Mouse (Mus musculus): ENCODE results near the gene Hspb7. TPM values are rescaled to one million over a fixed set of nuclear protein-coding genes. Genes with fewer than 3 reads are reported as not detected.

Gene Hspb7
- polyA plus RNA-seq, 1 experiment from 2014 or later = not detected

- Histone ChIP-seq H3K36me3 (no peaks in the 10 kb centered on the region), H3K9me3 (no peaks in the 10 kb centered on the region), H3K4me3 (replicated peaks) (no peak overlapping the region), H3K4me1 (replicated peaks) (peaks cover 18% of the 10 kb centered on the region), H3K9ac (replicated peaks) (no peak overlapping the region), H3K27ac (no peak overlapping the region), H3K4me2 (no peak overlapping the region), H3K27me3 (peaks cover 18% of the 10 kb centered on the region)
- 75% methylated on average over 12 of the region's 12 CpGs for WGBS
- ATAC-seq (ENCODE audit: insufficient number of reproducible peaks, insufficient read depth, low FRiP score, low TSS enrichment, low read depth) = no peak
Observed at GRCm38 (mm10) chr4:141397861-141398260, 22.7 kb upstream of the Hspb7 start.

GRCm38 (mm10) chr4:141398545-141398944 is 22.0 kb upstream of the Hspb7 start, which contains the start of gene Clcnka:
Gene Clcnka, minus strand, starts transcription at chr4:141398724.
- Histone ChIP-seq H3K27me3 (peaks cover 20% of the 10 kb centered on the region), H3K9me3 (no peaks in the 10 kb centered on the region), H3K4me2 (0 out of 2 replicates have a peak within 1 kb of the TSS, but pooled peaks have one; percentile 1), H3K4me1 (replicated peaks) (peaks cover 18% of the 10 kb centered on the region), H3K27ac (no peak within 1 kb of the TSS), H3K36me3 (no peaks in the 10 kb centered on the region), H3K9ac (replicated peaks) (no peak within 1 kb of the TSS), H3K4me3 (replicated peaks) (no peak within 1 kb of the TSS)
- no peak for ATAC-seq (ENCODE audit: insufficient number of reproducible peaks, insufficient read depth, low FRiP score, low TSS enrichment, low read depth)
- WGBS = 53% methylated on average over 12 of the region's 12 CpGs

GRCm38 (mm10) chr4:141400171-141400570 is 20.4 kb upstream of the Hspb7 start:
- H3K27me3 ChIP-seq = peaks cover 19% of the 10 kb centered on the region; the same call in 1 of the 2 replicates
- H3K36me3 ChIP-seq = no peaks in the 10 kb centered on the region
- no peak overlapping the region for H3K27ac ChIP-seq
- H3K4me2 ChIP-seq = no peak overlapping the region
- H3K4me3 ChIP-seq (replicated peaks) = no peak overlapping the region
- peaks cover 11% of the 10 kb centered on the region for H3K4me1 ChIP-seq (replicated peaks)
- ATAC-seq (ENCODE audit: insufficient number of reproducible peaks, insufficient read depth, low FRiP score, low TSS enrichment, low read depth) = no peak
- H3K9me3 ChIP-seq = no peaks in the 10 kb centered on the region
- H3K9ac ChIP-seq (replicated peaks) = no peak overlapping the region
- 88% methylated on average over 15 of the region's 15 CpGs for WGBS

- no peaks in the 10 kb centered on the region for H3K36me3 ChIP-seq
- H3K27me3 ChIP-seq = peaks cover 36% of the 10 kb centered on the region; the same call in 1 of the 2 replicates
- H3K4me3 ChIP-seq (replicated peaks) = 0 out of 2 replicates have a peak overlapping the region, but pooled peaks have one; percentile 12
- ATAC-seq (ENCODE audit: insufficient number of reproducible peaks, insufficient read depth, low FRiP score, low TSS enrichment, low read depth) = peak; percentile 81
- no peaks in the 10 kb centered on the region; the same call in none of the 2 replicates for H3K4me1 ChIP-seq (replicated peaks)
- no peaks in the 10 kb centered on the region for H3K9me3 ChIP-seq
- no peak overlapping the region for H3K27ac ChIP-seq
- H3K4me2 ChIP-seq = peak overlapping the region; percentile 45
- 13% methylated on average over 15 of the region's 15 CpGs for WGBS
- H3K9ac ChIP-seq (replicated peaks) = 0 out of 2 replicates have a peak overlapping the region, but pooled peaks have one; percentile 44
Observed at GRCm38 (mm10) chr4:141404518-141405313, 15.9 kb upstream of the Hspb7 start.

GRCm38 (mm10) chr4:141405314-141405622 is 15.3 kb upstream of the Hspb7 start:
- no peak overlapping the region for H3K27ac ChIP-seq
- no peaks in the 10 kb centered on the region; the same call in none of the 2 replicates for H3K4me1 ChIP-seq (replicated peaks)
- no peaks in the 10 kb centered on the region for H3K36me3 ChIP-seq
- ATAC-seq (ENCODE audit: insufficient number of reproducible peaks, insufficient read depth, low FRiP score, low TSS enrichment, low read depth) = no peak
- 75% methylated on average over 3 of the region's 3 CpGs for WGBS
- peaks cover 37% of the 10 kb centered on the region; the same call in 1 of the 2 replicates for H3K27me3 ChIP-seq
- no peak overlapping the region for H3K9ac ChIP-seq (replicated peaks)
- H3K4me3 ChIP-seq (replicated peaks) = no peak overlapping the region
- H3K9me3 ChIP-seq = no peaks in the 10 kb centered on the region
- H3K4me2 ChIP-seq = no peak overlapping the region

- Histone ChIP-seq H3K4me3 (replicated peaks) (no peak overlapping the region), H3K27ac (no peak overlapping the region), H3K9me3 (no peaks in the 10 kb centered on the region), H3K4me2 (no peak overlapping the region), H3K4me1 (replicated peaks) (no peaks in the 10 kb centered on the region; the same call in none of the 2 replicates), H3K36me3 (no peaks in the 10 kb centered on the region), H3K9ac (replicated peaks) (no peak overlapping the region), H3K27me3 (peaks cover 48% of the 10 kb centered on the region)
- WGBS = 40% methylated on average over 14 of the region's 14 CpGs
- no peak for ATAC-seq (ENCODE audit: insufficient number of reproducible peaks, insufficient read depth, low FRiP score, low TSS enrichment, low read depth)
Observed at GRCm38 (mm10) chr4:141406516-141407299, 13.9 kb upstream of the Hspb7 start.

- Histone ChIP-seq H3K36me3 (no peaks in the 10 kb centered on the region), H3K9me3 (no peaks in the 10 kb centered on the region), H3K4me1 (replicated peaks) (no peaks in the 10 kb centered on the region; the same call in none of the 2 replicates), H3K4me3 (replicated peaks) (no peak overlapping the region), H3K4me2 (no peak overlapping the region), H3K9ac (replicated peaks) (no peak overlapping the region), H3K27ac (no peak overlapping the region), H3K27me3 (peaks cover 53% of the 10 kb centered on the region)
- WGBS = 92% methylated on average over 3 of the region's 3 CpGs
- no peak for ATAC-seq (ENCODE audit: insufficient number of reproducible peaks, insufficient read depth, low FRiP score, low TSS enrichment, low read depth)
Observed at GRCm38 (mm10) chr4:141408577-141408976, 12.0 kb upstream of the Hspb7 start.

- no peak overlapping the region for H3K4me2 ChIP-seq
Observed at GRCm38 (mm10) chr4:141411430-141411992, 9.1 kb upstream of the Hspb7 start.

GRCm38 (mm10) chr4:141415924-141416323 is 4.7 kb upstream of the Hspb7 start, which contains the start of gene Clcnkb:
Gene Clcnkb, minus strand, starts transcription at chr4:141416014.
- no peak for ATAC-seq (ENCODE audit: insufficient number of reproducible peaks, insufficient read depth, low FRiP score, low TSS enrichment, low read depth)
- H3K4me1 ChIP-seq (replicated peaks) = peaks cover 12% of the 10 kb centered on the region

More at GRCm38 (mm10) chr4:141411430-141411992, 9.1 kb upstream of the Hspb7 start:
- Histone ChIP-seq H3K27me3 (peaks cover 31% of the 10 kb centered on the region), H3K9ac (replicated peaks) (no peak overlapping the region), H3K36me3 (no peaks in the 10 kb centered on the region), H3K9me3 (no peaks in the 10 kb centered on the region), H3K4me1 (replicated peaks) (no peaks in the 10 kb centered on the region), H3K27ac (no peak overlapping the region), H3K4me3 (replicated peaks) (no peak overlapping the region)
- no peak for ATAC-seq (ENCODE audit: insufficient number of reproducible peaks, insufficient read depth, low FRiP score, low TSS enrichment, low read depth)
- 16% methylated on average over 22 of the region's 22 CpGs for WGBS

GRCm38 (mm10) chr4:141419398-141420191 is 984 bp upstream of the Hspb7 start:
- peaks cover 12% of the 10 kb centered on the region for H3K4me1 ChIP-seq (replicated peaks)
- 57% methylated on average over 27 of the region's 27 CpGs for WGBS
- H3K9me3 ChIP-seq = no peaks in the 10 kb centered on the region
- peaks cover 31% of the 10 kb centered on the region for H3K27me3 ChIP-seq
- no peak for ATAC-seq (ENCODE audit: insufficient number of reproducible peaks, insufficient read depth, low FRiP score, low TSS enrichment, low read depth)
- H3K4me3 ChIP-seq (replicated peaks) = no peak overlapping the region
- peak overlapping the region; percentile 34; the same call in 1 of the 2 replicates for H3K9ac ChIP-seq (replicated peaks)
- 0 out of 2 replicates have a peak overlapping the region, but pooled peaks have one; percentile 12 for H3K27ac ChIP-seq
- no peaks in the 10 kb centered on the region for H3K36me3 ChIP-seq
- H3K4me2 ChIP-seq = no peak overlapping the region

More at GRCm38 (mm10) chr4:141415924-141416323, 4.7 kb upstream of the Hspb7 start, which contains the start of gene Clcnkb:
- Histone ChIP-seq H3K4me3 (replicated peaks) (no peak within 1 kb of the TSS), H3K27ac (no peak within 1 kb of the TSS), H3K27me3 (peaks cover 14% of the 10 kb centered on the region), H3K9ac (replicated peaks) (no peak within 1 kb of the TSS), H3K4me2 (no peak within 1 kb of the TSS), H3K36me3 (no peaks in the 10 kb centered on the region), H3K9me3 (no peaks in the 10 kb centered on the region)
- 64% methylated on average over 7 of the region's 7 CpGs for WGBS

All from limb, embryonic 12.5 days (tissue).